Mouse (Mus musculus) CH12.LX (cell line): ENCODE measurements around the gene Suclg2. TPM values are rescaled to one million over a fixed set of nuclear protein-coding genes. Genes with fewer than 3 reads are reported as not detected.

ENCODE experiments used
- DNase-seq: peaks from one replicate; pipeline ENCODE4 v3.0.0-alpha.2; 2013; ENCODE audit errors: extremely low read depth
- H3K27ac ChIP-seq: 2 replicates; pipeline ENCODE4 v1.5.1; 2012; ENCODE audit warnings: low read depth, mild to moderate bottlenecking, control low read depth, moderate library complexity; ENCODE audit not compliant: insufficient read depth
- H3K27me3 ChIP-seq: replicated peaks from 2 replicates; pipeline ENCODE3; 2012; ENCODE audit warnings: inconsistent platforms
- H3K36me3 ChIP-seq, 2 experiments: replicated peaks in 1 of 2; 2 replicates each; pipeline versions ENCODE3 to v1.6.1; 2012; ENCODE audit warnings: inconsistent platforms in 1 of 2, low read length in 1 of 2, mild to moderate bottlenecking in 1 of 2, mixed read lengths in 1 of 2, moderate library complexity in 1 of 2; ENCODE audit not compliant: control insufficient read depth in 1 of 2, insufficient read depth in 1 of 2
- H3K4me1 ChIP-seq, 2 experiments: 2 replicates each; pipeline ENCODE4 v1.6.1; 2012; ENCODE audit warnings: inconsistent platforms in 1 of 2, moderate library complexity in 1 of 2; ENCODE audit not compliant: insufficient read depth in 2 of 2, control insufficient read depth in 1 of 2
- H3K4me2 ChIP-seq: 2 replicates; pipeline ENCODE4 v1.6.1; 2012; ENCODE audit warnings: low read depth, mild to moderate bottlenecking, control low read depth; ENCODE audit not compliant: poor library complexity, insufficient read depth, severe bottlenecking
- H3K4me3 ChIP-seq, 3 experiments: fragments of 150-350 bp in 1 of 3; sonication (generic) in 1 of 3; replicated peaks in 1 of 3; 2 replicates each; pipeline versions ENCODE3 to v1.5.1; 2011 to 2012; ENCODE audit warnings: low read depth in 2 of 3, low read length in 2 of 3, mild to moderate bottlenecking in 2 of 3, moderate library complexity in 2 of 3, control low read depth in 1 of 3, improper control_type of control experiment in 1 of 3, inconsistent platforms in 1 of 3, mixed read lengths in 1 of 3; ENCODE audit not compliant: poor library complexity in 1 of 3
- H3K79me2 ChIP-seq: replicated peaks from 2 replicates; pipeline ENCODE4 v1.6.1; 2012; ENCODE audit warnings: mild to moderate bottlenecking, moderate library complexity; ENCODE audit not compliant: control insufficient read depth, poor library complexity, insufficient read depth, severe bottlenecking; ENCODE audit errors: extremely low read depth
- H3K9ac ChIP-seq: 2 replicates; pipeline ENCODE4 v1.6.1; 2012; ENCODE audit warnings: low read depth, mild to moderate bottlenecking, control low read depth, moderate library complexity; ENCODE audit not compliant: insufficient read depth
- H3K9me3 ChIP-seq: replicated peaks from 2 replicates; pipeline ENCODE3; 2012; ENCODE audit warnings: low read length, inconsistent platforms, mixed read lengths
- CHD1 ChIP-seq: IDR thresholded peaks from 2 replicates; pipeline ENCODE4 v1.6.1; 2012; ENCODE audit warnings: low read depth, low read length, improper control_type of control experiment, inconsistent platforms
- CTCF ChIP-seq, 2 experiments: IDR thresholded peaks in 1 of 2; conservative IDR thresholded peaks in 1 of 2; 2 replicates each; pipeline ENCODE4 v1.5.1; 2011 to 2012; ENCODE audit warnings: low read depth in 2 of 2, low read length in 2 of 2, improper control_type of control experiment in 1 of 2, inconsistent platforms in 1 of 2, mild to moderate bottlenecking in 1 of 2, moderate library complexity in 1 of 2
- ELF1 ChIP-seq: IDR thresholded peaks from 2 replicates; pipeline ENCODE4 v1.6.1; 2014; ENCODE audit warnings: low read depth, mild to moderate bottlenecking, inconsistent platforms, low read length, improper control_type of control experiment
- EP300 ChIP-seq: IDR thresholded peaks from 2 replicates; pipeline ENCODE4 v1.6.1; 2011; ENCODE audit warnings: low read length, improper control_type of control experiment
- MAFK ChIP-seq: IDR thresholded peaks from 2 replicates; pipeline ENCODE4 v1.6.1; 2011; ENCODE audit warnings: low read length, improper control_type of control experiment; ENCODE audit not compliant: insufficient replicate concordance
- MAX ChIP-seq: IDR thresholded peaks from 2 replicates; pipeline ENCODE4 v1.6.1; 2011; ENCODE audit warnings: low read length, improper control_type of control experiment
- MEF2A ChIP-seq: IDR thresholded peaks from 2 replicates; pipeline ENCODE4 v1.6.1; 2014; ENCODE audit warnings: low read depth, mild to moderate bottlenecking, inconsistent platforms, low read length, improper control_type of control experiment, borderline replicate concordance
- NELFE ChIP-seq: IDR thresholded peaks from 2 replicates; pipeline ENCODE4 v1.6.1; 2011; ENCODE audit warnings: low read depth, low read length, improper control_type of control experiment
- NRF1 ChIP-seq: IDR thresholded peaks from 2 replicates; pipeline ENCODE4 v1.6.1; 2014; ENCODE audit warnings: low read depth, mild to moderate bottlenecking, inconsistent platforms, low read length, improper control_type of control experiment, moderate library complexity
- POLR2A ChIP-seq: IDR thresholded peaks from 2 replicates; pipeline ENCODE4 v1.6.1; 2011; ENCODE audit warnings: low read depth, mild to moderate bottlenecking, improper control_type of control experiment, low read length
- POLR2AphosphoS2 ChIP-seq: IDR thresholded peaks from 2 replicates; pipeline ENCODE4 v1.6.1; 2011; ENCODE audit warnings: low read depth, low read length, improper control_type of control experiment
- RCOR1 ChIP-seq: conservative IDR thresholded peaks from 2 replicates; pipeline ENCODE4 v1.6.1; 2012; ENCODE audit warnings: low read depth, mild to moderate bottlenecking, inconsistent platforms, low read length, improper control_type of control experiment
- SIN3A ChIP-seq: IDR thresholded peaks from 2 replicates; pipeline ENCODE4 v1.6.1; 2012; ENCODE audit warnings: low read length, improper control_type of control experiment, inconsistent platforms
- SMC3 ChIP-seq: IDR thresholded peaks from 2 replicates; pipeline ENCODE4 v1.6.1; 2011; ENCODE audit warnings: low read depth, low read length, improper control_type of control experiment
- TBP ChIP-seq: conservative IDR thresholded peaks from 2 replicates; pipeline ENCODE4 v1.6.1; 2011; ENCODE audit warnings: low read depth, low read length, improper control_type of control experiment
- TCF12 ChIP-seq: IDR thresholded peaks from 2 replicates; pipeline ENCODE4 v1.6.1; 2014; ENCODE audit warnings: low read depth, mild to moderate bottlenecking, inconsistent platforms, low read length, improper control_type of control experiment
- UBTF ChIP-seq: IDR thresholded peaks from 2 replicates; pipeline ENCODE4 v1.6.1; 2012; ENCODE audit warnings: low read depth, mild to moderate bottlenecking, inconsistent platforms, low read length, improper control_type of control experiment, moderate library complexity
- USF1 ChIP-seq: IDR thresholded peaks from 2 replicates; pipeline ENCODE4 v1.6.1; 2014; ENCODE audit warnings: low read depth, mild to moderate bottlenecking, inconsistent platforms, low read length, improper control_type of control experiment
- ZC3H11A ChIP-seq: IDR thresholded peaks from 2 replicates; pipeline ENCODE4 v1.6.1; 2012; ENCODE audit warnings: low read depth, mild to moderate bottlenecking, inconsistent platforms, low read length, improper control_type of control experiment
- ZKSCAN1 ChIP-seq: IDR thresholded peaks from 2 replicates; pipeline ENCODE4 v1.6.1; 2012; ENCODE audit warnings: low read depth, inconsistent platforms, low read length, improper control_type of control experiment, borderline replicate concordance
- ZMIZ1 ChIP-seq: IDR thresholded peaks from 2 replicates; pipeline ENCODE4 v1.6.1; 2012; ENCODE audit warnings: low read depth, mild to moderate bottlenecking, inconsistent platforms, low read length, improper control_type of control experiment
- dilution Hi-C: fragments of 300-500 bp; cut with MboI; formaldehyde crosslinking; loops from 2 replicates; pipeline ENCODE4 v1.14.3; 2020; ENCODE audit warnings: low sequenced_read_pairs; ENCODE audit not compliant: extremely low pct_unique_long_range_greater_than_20kb, extremely low pct_ligation_motif_present
- in situ Hi-C: fragments of 300-500 bp; cut with MboI; formaldehyde crosslinking; loops from 3 replicates; pipeline ENCODE4 v1.14.3; 2019; ENCODE audit warnings: low sequenced_read_pairs, low pct_ligation_motif_present, low pct_unique_long_range_greater_than_20kb, mixed read lengths
- polyA plus RNA-seq: library from polyadenylated mRNA; unstranded; fragments of >175 nt; gene quantifications from 2 replicates; pipeline ENCODE4 v1.2.1, GENCODE M21; 2012; ENCODE audit warnings: low read depth; ENCODE audit not compliant: insufficient read length
- total RNA-seq, 2 experiments: library from RNA; depleted of rRNA; stranded (reverse); fragments of 300-350 nt in 1 of 2; fragments of >200 nt in 1 of 2; gene quantifications; 2 replicates each; pipeline ENCODE4 v1.2.3; 2012 to 2014

Suclg2 gene
- total and polyA plus RNA-seq, 3 experiments = 46.5 to 86.2 (median 48.3) TPM

GRCm38 (mm10) chr6:95713245-95713644, 5.4 kb downstream of the Suclg2 start:
- dilution Hi-C loops = no loop called here

GRCm38 (mm10) chr6:95712081-95712480, 6.5 kb downstream of the Suclg2 start:
- no peaks in the 10 kb centered on the region for H3K27me3 ChIP-seq
- H3K27ac ChIP-seq = no peak overlapping the region
- no peak for DNase-seq
- peaks cover 3 to 36% of the 10 kb centered on the region in 2 experiments; a peak in 3 of 4 replicates for H3K4me1 ChIP-seq
- H3K9ac ChIP-seq = no peak overlapping the region
- in situ Hi-C loops = no loop called here
- dilution Hi-C loops = no loop called here
- peaks cover 16% of the 10 kb centered on the region for H3K79me2 ChIP-seq
- H3K9me3 ChIP-seq = no peaks in the 10 kb centered on the region
- H3K36me3 ChIP-seq = peaks cover 0 to 70% of the 10 kb centered on the region in 2 experiments
- no peak for TF ChIP-seq UBTF
- TF ChIP-seq USF1 = no peak
- no peak for TF ChIP-seq TCF12
- TF ChIP-seq TBP = no peak
- no peak for TF ChIP-seq SIN3A
- no peak for TF ChIP-seq ZMIZ1
- TF ChIP-seq SMC3 = no peak
- no peak for TF ChIP-seq POLR2A
- no peak for TF ChIP-seq MAFK
- no peak for TF ChIP-seq MAX
- no peak for TF ChIP-seq RCOR1
- TF ChIP-seq POLR2AphosphoS2 = no peak
- no peak for TF ChIP-seq ZC3H11A
- TF ChIP-seq EP300 = no peak
- no peak for TF ChIP-seq ZKSCAN1
- TF ChIP-seq NRF1 = no peak
- TF ChIP-seq MEF2A = no peak
- no peak for TF ChIP-seq NELFE
- no peak overlapping the region for H3K4me3 ChIP-seq
- no peak overlapping the region for H3K4me2 ChIP-seq

More at GRCm38 (mm10) chr6:95713245-95713644, 5.4 kb downstream of the Suclg2 start:
- Histone ChIP-seq H3K79me2 (peaks cover 18% of the 10 kb centered on the region), H3K4me2 (no peak overlapping the region), H3K4me3 (no peak overlapping the region), H3K36me3 (peaks cover 0 to 60% of the 10 kb centered on the region in 2 experiments), H3K4me1 (peaks cover 5 to 41% of the 10 kb centered on the region in 2 experiments; a peak in 3 of 4 replicates), H3K27ac (no peak overlapping the region), H3K9ac (no peak overlapping the region), H3K9me3 (no peaks in the 10 kb centered on the region), H3K27me3 (no peaks in the 10 kb centered on the region)
- TF ChIP-seq ZC3H11A = no peak
- TF ChIP-seq MEF2A = no peak
- no peak for TF ChIP-seq ELF1
- TF ChIP-seq POLR2AphosphoS2 = no peak
- TF ChIP-seq CTCF (conservative IDR thresholded peaks at IDR 0.05 in 1 of 2, IDR thresholded peaks at IDR 0.05 in 1 of 2; ENCODE audit: low read depth in 2 of 2, low read length in 2 of 2) = no peak
- TF ChIP-seq CHD1 = no peak
- TF ChIP-seq TCF12 = no peak
- no peak for TF ChIP-seq SMC3
- no peak for DNase-seq
- in situ Hi-C loops = no loop called here
